Mouse (Mus musculus) erythroblast, embryonic 14.5 days (primary cell): ENCODE measurements around the gene Gemin4.

Experiments
- GATA1 ChIP-seq: IDR thresholded peaks from 2 replicates; pipeline ENCODE4 v1.6.1; 2012; ENCODE audit warnings: low read length, inconsistent platforms, mixed read lengths
- TAL1 ChIP-seq: IDR thresholded peaks from 3 replicates; pipeline ENCODE4 v1.6.1; 2012; ENCODE audit warnings: low read length, inconsistent platforms, mixed read lengths

DNA sequence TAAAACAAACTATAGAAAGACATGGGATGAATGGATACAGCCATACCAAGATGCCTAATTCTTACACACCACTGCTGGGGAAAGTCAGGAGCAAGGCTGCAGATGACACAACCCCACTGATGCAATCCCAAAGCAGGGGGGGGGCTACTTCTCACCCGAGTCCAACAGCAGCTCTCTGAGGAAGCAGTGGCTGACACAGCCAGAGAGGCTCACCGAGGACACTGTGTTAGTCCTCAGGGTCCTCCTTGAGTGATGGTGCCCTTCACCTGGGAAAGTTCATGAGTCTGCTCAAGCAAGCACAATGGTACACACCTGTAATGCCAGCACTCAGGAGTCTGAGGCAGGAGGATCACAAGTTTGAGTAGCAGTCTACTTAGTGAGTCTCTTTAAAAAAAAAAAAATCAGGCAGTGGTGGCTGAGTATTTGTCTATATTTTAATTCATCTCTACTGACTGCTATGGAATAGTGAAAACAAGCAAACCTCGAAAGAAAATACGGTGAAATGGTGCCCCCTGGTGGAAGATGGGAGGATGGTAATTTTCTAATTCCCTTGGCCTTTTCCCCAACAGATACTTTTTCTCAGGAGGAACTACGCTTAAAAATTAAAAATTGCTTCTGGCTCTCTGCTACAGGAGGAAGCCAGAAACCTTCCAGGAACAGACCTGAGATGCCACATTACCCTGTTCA lies 50.2 kb downstream of the Gemin4 start:
- TF ChIP-seq GATA1: no peak
- TF ChIP-seq TAL1: no peak
